Mouse (Mus musculus) gastrocnemius, adult 8-10 months (tissue): ENCODE data around the gene Slc9b1. TPM values are rescaled to one million over a fixed set of nuclear protein-coding genes. Genes with fewer than 3 reads are reported as not detected.

Source experiments
- DNase-seq, 2 experiments: peaks; one replicate each; pipeline ENCODE4 v3.0.0; 2022; ENCODE audit warnings: low spot score in 2 of 2
- total RNA-seq, 4 experiments: library from RNA; stranded (reverse); gene quantifications; 2 replicates each; pipeline ENCODE4 v1.2.4; 2022

Gene Slc9b1
- total RNA-seq, 4 experiments from 2014 or later: not detected

- DNase-seq: peak; percentile 98 to 99
These were observed 90.1 kb downstream of the Slc9b1 start, which contains the start of gene Ube2d3 for GRCm38 (mm10) chr3:135437758-135438495. Gene Ube2d3 (plus strand): TSS chr3:135438149.

GRCm38 (mm10) chr3:135438531-135438912 lies 90.7 kb downstream of the Slc9b1 start:
- peak; percentile 90 to 93 for DNase-seq

GRCm38 (mm10) chr3:135438913-135439531 lies 91.2 kb downstream of the Slc9b1 start:
- peak; percentile 64 to 74 for DNase-seq

- no peak for DNase-seq
These were observed 91.8 kb downstream of the Slc9b1 start for GRCm38 (mm10) chr3:135439651-135440050.

GRCm38 (mm10) chr3:135440221-135440620 lies 92.4 kb downstream of the Slc9b1 start:
- no peak for DNase-seq

- no peak for DNase-seq
These were observed 92.8 kb downstream of the Slc9b1 start for GRCm38 (mm10) chr3:135440621-135441020.

- no peak for DNase-seq
These were observed 97.1 kb downstream of the Slc9b1 start for GRCm38 (mm10) chr3:135444930-135445329.

Other genes with a start within 250 kb of the Slc9b1 start
- gene Cenpe, start 135.5 kb upstream of the Slc9b1 start, total RNA-seq: under 1 TPM; 0.02 to 0.24 (median 0.14) TPM
- 1 to 10 TPM; 1.4 to 2.7 (median 2.3) TPM for gene Bdh2, start 66.8 kb upstream of the Slc9b1 start, total RNA-seq
- gene Slc9b2, start 40.3 kb upstream of the Slc9b1 start, total RNA-seq: under 1 TPM in 2 of 4 experiments, not detected in 2; 0.22 to 0.25 TPM
- 10 to 100 TPM; 29.1 to 33.4 (median 31.5) TPM for gene Cisd2, start 75.9 kb downstream of the Slc9b1 start, total RNA-seq
- gene Ube2d3, start 90.1 kb downstream of the Slc9b1 start, total RNA-seq: 100 to 1,000 TPM; 303 to 346 (median 323) TPM
- 1 to 10 TPM; 3.0 to 3.6 (median 3.4) TPM for gene Manba, start 137.6 kb downstream of the Slc9b1 start, total RNA-seq